Mouse (Mus musculus) layer of hippocampus, postnatal 36 days (tissue): ENCODE results near the gene Spata7. TPM values are rescaled to one million over a fixed set of nuclear protein-coding genes. Genes with fewer than 3 reads are reported as not detected.
"Not testable (repeated sequence)": the region's sequence is repeated elsewhere in the genome, so short reads cannot be mapped to it uniquely, and the experiment has no call there.

Experiments
- DNase-seq, 2 experiments: peaks; one replicate each; pipeline ENCODE4 v3.0.0; 2022
- total RNA-seq, 2 experiments: library from RNA; stranded (reverse); gene quantifications; 2 replicates each; pipeline ENCODE4 v1.2.3; 2021

Spata7 gene
- 10 to 100 TPM; 25.3 to 27.7 TPM for total RNA-seq

DNA sequence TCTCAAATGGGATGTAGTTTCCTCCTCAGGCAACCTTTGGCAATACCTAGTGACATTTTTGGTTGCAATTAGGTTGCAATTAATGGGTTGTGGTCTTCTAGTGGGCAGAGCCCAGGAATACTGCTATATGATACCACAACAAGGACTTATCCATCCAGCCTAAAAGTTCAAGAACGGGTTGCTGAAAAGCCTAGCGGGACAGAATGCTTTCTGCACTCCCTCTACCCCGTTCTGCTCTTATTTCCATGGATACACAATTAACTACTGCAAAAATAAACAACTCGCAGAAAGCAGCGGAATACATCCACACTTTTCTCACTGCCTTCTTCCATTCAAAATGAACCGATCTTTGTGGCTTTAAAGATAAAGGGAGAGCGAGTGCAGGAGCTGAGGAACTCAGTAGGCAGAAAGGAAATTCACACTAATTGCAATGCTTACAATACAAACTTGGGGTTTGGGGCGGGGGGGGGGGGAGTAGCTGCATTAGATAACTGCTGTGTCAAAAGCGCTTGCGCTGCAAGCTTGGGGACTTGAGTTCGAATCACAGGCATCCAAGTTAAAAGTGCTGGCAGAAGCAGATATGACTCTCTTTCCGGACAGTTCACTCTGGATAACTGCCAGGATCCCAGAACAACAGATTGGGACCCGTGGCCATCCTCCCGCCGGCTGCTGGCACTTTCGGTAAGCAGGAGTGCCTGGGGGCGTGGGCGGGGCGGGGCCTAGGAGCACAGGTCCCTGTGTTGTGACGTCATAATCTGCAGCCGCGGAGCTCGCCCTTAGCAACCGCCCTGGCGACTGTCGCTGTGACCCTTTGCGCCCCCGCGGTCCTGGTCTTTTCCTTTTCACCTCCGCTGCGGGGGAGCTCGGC is at the start of gene Spata7:
Gene Spata7 (plus strand): TSS at position 766 of the 868 bp plus-strand sequence.
- DNase-seq: peak; percentile 85 to 87

DNA sequence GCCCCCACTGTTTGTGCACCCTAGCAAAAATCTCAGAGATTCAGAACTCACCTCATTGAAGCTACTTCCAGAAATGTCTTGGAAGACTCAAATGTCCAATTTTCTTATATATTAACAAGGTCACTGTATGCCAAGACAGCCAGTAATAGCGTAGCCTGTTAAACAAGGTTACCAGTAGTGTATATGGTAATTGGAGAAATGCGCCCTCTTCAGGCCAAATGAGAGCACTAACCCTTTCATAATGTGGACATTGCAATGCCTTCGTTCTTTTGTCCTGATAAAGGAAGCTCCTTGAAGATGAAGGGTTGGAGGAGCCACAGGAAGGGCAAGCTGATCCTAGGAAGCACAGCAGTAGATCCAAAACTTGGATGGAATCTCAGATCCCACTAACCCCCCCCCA is 42.7 kb upstream of the Spata7 start:
- no peak for DNase-seq

DNA sequence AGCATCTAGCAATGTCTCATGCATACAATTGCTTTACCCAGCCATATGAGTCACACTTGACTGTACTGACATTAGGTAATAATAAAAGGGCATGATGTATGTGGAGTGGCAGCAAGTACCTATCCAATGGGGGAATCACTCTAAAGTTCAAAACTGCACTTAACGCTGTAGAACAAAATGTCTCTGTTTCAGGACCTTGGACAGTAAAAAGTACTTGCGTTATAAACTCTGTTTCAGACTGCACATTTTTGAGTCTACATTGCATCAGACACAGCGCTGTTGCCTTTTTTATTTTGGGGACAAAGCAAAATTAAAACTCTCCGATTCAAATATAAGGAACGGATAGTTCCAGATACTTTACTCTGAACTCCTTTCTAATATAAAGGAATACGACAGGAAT is 39.4 kb upstream of the Spata7 start:
- DNase-seq: no peak

DNA sequence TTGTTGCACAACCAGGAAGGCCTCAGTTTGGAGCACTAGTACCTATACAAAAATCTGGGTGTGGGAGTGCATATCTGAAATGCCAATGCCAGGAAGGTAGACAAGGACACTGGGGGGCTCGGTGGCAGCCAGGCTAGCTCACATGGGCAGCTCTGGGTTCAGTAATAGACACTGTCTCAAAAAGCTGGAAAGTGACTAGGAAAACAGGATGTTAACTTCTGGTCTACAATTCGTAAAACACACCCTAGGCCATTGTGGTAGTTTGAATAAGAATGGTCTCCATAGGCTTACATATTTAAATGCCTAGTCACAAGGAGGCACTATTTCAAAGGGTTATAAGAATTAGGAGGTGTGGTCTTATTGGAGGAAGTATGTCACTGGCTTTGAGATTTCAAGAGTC is 36.9 kb upstream of the Spata7 start:
- DNase-seq: no peak

DNA sequence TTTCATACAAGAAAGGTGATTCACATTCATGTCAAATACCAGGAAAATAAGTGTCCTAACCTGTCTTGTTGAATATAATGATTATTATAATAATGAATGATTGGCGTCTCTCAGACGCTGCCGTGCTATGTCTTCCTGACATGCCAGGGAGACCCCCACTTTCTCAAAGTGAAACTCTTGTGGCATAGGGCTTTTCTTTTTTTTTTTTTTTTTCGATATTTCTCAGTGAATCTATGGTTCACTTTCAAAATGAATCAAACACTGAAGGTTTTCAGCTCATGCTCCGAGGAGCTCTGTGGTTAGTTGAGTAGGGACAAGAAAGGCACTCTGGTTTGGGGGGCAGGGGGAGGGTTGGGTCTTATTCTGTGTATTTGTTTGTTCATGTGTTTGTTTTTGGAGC is 27.1 kb upstream of the Spata7 start:
- no peak for DNase-seq

DNA sequence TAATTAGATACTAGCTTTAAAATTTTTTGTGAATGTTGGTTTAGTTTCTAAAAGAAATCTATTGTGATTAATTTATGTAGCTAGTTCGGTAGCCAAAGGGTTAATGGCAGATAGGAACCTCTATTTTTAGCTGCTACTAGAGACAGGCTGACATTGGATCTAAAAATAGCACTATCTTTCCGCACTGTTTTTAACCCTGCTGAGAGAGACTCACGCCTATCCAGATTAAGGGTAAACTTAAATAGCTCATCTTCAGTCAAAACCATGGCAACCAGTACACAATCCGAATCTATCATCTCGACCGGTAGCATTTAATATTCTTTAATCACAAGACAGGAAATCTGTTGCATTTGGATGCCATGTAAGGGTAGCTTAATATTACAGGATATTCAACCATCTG is 25.8 kb upstream of the Spata7 start:
- DNase-seq: no peak

DNA sequence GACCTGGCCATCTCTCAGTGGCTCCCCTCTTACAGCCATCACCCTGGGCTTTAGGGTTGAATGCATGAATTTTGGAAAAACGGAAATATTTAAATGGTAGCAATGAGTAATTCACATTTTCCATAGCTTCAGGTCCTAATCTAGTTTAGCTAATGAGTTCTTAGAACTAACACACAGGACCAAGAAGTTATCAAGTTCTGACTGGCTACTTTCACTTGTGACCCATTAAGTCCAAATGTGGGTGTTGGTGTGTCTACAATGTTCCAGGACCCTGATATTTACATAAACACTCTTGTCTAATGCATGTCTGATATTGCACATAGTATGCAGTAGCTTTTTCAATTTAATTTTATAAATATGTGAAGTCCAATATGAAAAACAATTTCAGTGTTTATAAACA is 22.7 kb upstream of the Spata7 start:
- no peak for DNase-seq

DNA sequence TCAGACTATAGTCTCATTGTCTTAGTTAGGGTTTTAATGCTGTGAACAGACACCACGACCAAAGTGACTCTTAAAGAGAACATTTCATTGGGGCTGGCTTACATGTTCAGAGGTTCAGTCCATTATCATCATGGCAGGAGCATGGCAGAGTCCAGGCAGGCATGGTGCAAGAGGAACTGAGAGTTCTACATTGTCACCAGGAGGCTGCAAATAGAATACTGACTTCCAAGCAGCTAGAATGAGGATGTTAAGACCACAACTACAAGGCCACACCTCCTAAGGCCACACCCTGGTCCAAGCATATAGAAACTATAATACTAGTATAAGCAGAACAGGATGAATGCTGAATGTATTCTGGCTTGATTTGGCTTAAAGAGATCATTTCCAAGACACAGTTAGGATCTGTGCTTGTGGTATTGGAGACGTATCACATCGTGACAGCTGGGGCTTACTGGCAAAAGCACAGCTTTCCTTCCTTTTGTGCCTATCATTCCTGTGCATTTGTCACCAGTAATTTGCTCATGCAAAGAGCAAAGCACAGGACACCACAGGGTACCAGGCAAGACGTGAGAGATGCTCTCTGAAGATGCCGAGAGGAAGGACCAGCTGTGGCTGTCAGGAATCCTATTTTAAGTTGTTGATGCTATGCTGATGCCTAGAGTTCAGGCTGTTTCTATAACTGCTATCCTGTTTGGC is 21.2 kb upstream of the Spata7 start:
- peak in 1 of 2 experiments; percentile 15 for DNase-seq

DNA sequence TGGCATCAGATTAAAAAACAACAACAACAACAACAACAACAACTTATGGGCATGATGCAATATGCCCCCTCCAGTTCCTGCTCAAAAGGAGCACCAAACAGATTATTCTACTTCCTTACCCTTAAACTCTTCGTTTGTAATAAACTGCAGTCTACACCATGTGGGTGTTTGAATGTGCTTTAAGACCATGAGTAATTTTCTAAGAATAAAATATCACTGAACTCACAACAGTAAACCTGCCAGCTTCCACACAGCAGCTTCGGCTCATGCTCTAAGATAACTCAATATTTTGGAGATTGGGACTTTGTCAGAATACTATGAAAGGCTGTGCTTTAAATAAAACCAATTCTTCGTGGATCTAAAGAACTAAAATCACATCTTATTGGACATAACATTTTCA is 17.6 kb upstream of the Spata7 start:
- DNase-seq: no peak

DNA sequence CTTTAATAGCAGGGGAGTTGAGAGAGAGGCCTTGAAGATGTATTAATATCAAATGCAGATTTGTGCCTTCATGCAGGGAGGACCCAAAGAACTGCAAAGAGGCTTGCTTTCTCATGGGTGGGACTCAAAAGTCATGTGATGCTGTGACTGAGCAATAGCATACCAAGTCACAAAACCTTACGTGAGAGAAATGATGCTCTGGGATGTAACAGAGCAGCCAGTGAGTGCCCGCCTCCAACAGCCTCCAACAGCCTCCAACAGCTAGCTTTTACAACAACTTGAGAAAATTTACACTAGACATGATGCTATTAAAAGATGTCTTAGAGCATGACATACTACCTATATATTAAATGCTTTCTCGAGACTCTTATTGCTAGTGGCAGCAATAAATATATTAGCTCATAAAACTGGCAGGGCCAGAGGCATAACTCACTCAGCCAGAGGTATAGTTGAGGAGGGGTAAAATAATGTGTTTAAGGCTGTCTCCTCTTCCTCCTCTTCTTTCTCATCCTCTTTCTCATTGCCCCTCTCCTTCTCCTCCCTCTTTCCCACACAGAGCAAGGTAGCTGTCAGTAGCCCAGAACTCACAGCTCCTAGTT is 12.9 kb upstream of the Spata7 start:
- no peak for DNase-seq

DNA sequence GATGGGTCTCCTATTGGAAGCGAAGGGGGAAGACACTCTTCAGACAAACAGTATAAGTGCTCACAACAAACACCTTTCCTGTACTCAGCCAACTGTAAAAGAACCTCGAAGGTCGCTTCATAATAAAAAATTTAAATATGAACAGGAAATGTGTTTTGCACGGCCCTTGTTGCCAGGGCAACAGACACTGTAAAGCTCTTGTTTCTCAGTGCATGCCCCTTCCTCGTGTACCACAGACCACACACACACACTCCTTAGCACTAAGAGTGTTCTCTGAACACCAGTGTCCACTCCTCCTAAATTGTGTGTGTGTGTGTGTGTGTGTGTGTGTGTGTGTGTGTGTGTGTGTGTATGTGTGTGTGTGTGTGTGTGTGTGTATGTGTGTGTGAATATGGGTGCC is 12.2 kb upstream of the Spata7 start:
- DNase-seq: no peak

DNA sequence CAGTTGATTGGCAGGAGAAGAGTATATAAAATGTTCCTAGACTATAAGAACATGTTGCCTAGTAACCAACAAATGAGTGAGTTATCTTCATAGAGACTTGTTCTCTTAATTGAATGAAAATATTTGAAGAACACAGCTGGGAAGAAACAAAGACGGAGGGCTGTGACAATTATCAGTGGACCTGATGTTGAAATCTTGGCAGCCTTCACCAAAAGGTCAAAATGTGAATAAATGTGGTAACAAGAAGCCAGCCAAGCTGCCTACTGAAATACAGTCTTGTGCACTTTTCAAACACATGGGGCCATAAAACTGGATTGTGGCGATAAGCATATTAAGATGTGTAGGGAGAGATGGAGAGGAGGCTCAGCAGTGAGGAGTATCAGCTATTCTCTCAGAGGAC is 8.5 kb upstream of the Spata7 start:
- DNase-seq: no peak

DNA sequence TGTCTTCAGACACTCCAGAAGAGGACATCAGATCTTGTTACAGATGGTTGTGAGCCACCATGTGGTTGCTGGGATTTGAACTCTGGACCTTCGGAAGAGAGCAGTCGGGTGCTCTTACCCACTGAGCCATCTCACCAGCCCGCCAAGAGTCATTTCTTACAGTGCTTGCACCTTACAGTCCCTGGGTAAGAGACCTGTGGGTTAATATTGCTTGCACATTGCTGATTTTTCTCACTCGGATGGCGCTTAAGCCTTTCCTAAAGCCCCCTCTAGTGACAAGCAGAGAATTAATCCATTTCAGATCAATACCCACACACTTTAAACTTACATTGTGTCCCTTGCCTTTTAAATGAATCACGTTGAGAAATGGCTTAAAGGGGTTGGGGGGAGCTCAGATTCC is 7.0 kb upstream of the Spata7 start:
- peak in 1 of 2 experiments; percentile 11 for DNase-seq

DNA sequence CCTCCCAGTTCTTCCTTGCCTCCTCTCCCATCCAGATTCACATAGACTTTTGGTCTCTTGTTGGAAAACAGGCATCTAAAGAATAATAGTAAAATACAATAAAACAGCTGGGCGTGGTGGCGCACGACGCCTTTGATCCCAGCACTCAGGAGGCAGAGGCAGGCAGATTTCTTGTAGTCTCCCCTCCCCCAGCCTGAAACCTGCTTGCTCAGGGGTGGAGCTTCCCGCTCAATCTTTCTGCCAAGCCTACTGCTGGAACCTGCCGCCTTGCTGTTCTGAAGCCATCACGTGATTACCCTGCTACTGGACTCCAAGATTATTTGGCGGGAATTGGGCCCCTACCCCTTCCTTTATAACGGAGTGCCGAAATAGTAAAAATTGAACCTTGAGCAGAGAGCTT is 4.7 kb upstream of the Spata7 start:
- not testable (repeated sequence) for DNase-seq

DNA sequence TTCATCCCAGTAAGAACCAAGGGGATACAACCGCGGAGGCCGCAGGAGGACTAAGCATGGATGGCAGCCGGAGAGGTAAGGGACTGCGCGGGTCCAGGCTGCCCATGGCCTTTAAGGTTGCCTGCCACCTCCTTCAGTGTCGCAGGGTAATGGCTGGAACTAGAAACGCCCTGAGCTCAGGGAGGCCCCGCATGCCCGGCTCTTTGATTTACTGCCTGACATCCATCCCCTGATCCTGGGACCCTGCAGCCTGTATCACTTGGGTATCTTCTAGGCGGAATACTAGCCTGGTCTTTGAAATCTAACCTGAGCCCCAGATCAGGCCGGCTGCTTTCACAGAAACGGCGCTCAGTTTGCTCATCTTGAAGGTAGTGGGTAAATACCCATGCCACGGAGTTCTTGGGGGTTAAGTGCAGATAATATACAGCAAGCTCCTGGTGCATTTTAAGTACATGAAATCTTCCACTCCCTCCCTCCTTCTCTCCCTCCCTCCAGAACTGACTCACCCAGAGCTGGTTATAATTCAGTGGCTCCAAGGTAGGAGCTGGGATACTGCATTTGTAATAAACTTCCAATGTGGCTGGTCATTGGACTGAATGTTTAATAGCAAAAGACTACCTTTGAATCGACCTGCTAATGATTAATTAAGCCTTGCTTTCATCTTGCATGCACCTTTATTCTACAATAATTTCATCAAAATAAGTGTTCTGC is 458 bp downstream of the Spata7 start:
- no peak for DNase-seq

DNA sequence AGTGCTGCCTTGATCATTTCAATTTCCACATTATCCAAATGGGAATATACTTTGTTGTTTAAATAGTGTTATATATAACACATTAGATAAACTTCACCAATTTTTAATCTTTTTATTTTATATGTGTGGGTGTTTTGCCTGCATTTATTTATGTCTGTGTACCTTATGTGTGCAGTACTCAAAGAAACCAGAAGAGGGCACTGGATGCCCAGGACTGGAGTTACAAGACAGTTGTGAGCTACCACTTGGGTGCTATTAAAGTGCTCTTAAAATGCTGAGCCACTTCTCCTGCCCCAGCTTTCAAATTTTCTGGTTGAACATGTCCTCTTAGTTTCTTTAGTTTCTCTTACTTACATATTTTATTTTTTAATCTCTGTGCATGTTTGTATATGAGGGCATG is 16.9 kb downstream of the Spata7 start:
- no peak for DNase-seq

DNA sequence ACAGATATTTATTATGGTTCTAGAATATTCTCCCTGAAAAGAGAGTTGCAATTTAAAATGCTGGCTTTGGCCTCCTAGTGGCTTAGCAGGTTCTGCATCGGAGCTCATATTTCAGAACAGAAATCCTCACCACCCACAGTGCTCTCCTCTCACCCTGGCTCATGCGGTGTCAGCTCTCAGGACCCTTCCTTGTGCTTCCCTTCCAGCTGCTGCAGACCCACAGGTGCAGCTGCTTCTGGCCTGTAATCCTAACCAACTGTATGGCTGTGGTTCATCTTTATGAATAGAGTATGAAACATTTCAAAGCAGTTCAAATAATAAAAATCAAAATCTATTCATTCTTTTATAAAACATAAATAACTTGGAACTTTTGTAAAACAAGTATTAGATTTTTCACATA is 28.9 kb downstream of the Spata7 start:
- no peak for DNase-seq

DNA sequence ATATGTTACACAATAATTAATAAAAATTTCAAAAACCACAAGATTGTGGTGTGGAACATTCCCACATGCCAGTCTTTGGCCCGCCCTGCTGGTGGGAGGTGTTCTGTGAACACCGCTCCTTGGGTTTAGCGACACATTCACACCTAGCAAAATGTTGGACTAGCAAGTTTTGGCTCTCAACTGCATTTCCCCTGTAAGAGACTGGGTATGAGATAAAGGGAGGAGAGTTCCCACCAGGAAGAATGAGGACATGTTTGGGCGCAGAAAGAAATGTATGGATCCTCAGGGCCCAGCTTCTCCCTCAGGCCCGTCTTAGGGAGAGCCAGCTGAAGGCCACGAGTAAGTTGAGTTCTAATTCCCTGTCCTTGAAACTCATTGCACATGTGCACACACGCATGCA is 34.7 kb downstream of the Spata7 start:
- DNase-seq: no peak

DNA sequence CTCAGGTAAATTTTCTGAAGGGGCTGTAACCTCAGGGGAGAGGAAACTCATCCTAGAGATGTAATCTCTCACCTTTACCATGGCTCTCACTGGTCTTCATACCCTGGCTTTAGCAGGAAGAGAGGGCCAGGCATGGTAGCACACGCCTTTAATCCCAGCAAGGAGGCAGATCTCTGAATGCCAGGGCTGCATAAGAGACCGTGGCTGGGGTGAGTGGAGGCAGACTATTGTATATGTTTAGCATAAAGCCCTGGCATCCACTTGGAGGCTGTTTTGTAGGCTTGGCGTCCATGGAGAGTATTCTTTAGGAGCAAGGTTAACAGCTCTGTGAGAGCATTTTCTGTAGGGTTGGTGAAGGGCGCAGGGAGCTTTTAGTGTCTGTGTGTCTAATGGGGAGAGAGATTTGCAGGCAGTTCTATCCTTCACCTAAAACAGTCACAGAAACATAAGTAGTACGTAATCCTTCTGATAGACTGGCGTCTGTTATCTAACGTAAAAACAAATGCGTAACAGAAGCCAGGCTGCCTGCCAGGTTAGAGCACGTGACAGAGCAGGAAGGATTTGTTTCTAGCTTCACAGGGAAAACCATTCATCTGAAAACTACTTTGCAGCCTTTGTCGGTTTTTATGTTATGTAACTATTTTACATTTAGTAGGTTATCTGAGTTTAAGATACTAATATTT is 40.3 kb downstream of the Spata7 start:
- peak; percentile 74 for DNase-seq

DNA sequence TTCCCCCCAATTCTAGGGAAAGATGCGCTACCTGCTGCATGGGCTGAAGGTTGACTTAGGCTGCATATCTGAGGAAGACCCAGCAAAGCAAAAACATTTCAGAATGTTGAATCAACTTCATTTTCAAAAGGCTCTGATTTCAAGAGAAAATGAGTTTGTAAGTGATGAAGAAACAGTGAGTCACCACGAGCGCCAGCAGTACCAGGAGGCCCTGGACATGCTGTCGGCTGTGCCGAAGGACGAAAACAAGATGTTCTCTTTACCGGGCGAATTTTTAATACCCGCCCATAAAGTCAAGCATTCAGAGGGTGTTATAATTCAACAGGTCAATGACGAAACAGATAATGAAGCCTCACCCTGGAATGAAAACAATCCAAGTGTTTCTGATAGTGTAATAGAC is 41.1 kb downstream of the Spata7 start:
- no peak for DNase-seq

DNA sequence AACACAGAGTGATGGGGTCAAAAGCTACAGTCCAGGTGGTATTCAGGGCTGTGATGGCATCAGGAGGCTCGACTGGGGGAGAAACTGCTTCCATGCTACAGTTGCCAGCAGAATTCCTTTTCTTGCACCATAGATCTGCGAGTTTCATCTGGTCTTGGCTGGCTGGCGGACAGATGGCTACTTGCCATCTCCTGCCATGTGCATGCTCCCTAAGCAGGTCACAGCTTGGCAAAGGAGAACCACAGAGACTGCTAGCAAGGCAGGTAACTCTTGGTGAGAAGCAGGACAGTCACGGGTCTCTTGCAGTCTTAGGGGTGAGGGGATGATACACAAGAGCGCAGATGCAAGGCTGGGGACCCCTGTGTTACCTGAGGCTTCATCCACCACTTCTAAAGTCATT is 41.9 kb downstream of the Spata7 start:
- no peak for DNase-seq

DNA sequence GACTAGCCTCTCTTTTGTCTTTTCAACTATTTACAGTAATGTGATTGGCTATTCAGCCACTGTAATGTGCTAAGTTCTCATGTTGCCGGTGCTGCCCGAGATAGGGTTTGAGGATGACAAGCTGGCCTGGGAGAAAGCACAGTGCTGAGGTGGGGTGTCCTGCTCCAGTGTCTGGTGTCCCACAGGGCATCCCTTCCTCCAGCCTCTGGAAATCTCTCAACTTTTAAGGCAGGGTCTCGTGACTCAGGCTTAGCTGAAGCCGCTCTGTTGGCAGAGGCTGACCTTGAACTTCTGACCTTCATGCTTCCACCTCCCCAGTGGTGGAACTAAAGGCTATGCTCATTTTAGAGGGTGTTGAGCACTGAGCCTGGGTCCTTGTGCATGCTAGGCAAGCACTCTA is 42.5 kb downstream of the Spata7 start:
- no peak for DNase-seq
